Mouse (Mus musculus) C2C12 (cell line): Measurements from ENCODE around the gene Cdc20.

Experiments used
- CEBPB ChIP-seq: IDR thresholded peaks from one replicate; pipeline ENCODE4 v1.6.1; 2011; ENCODE audit warnings: low read depth, mild to moderate bottlenecking, control low read depth, moderate library complexity
- CTCF ChIP-seq: IDR thresholded peaks from one replicate; pipeline ENCODE4 v1.5.1; 2011; ENCODE audit not compliant: control insufficient read depth, insufficient read depth, insufficient read length
- FOSL1 ChIP-seq: IDR thresholded peaks from one replicate; pipeline ENCODE4 v1.8.0; 2011; ENCODE audit warnings: mild to moderate bottlenecking, low read length; ENCODE audit not compliant: poor library complexity, insufficient read depth, severe bottlenecking
- MAX ChIP-seq: IDR thresholded peaks from one replicate; pipeline ENCODE4 v1.6.1; 2011; ENCODE audit warnings: mild to moderate bottlenecking, control low read depth
- MYOD1 ChIP-seq: IDR thresholded peaks from one replicate; pipeline ENCODE4 v1.6.1; 2011; ENCODE audit warnings: low read depth; ENCODE audit not compliant: control insufficient read depth, insufficient read length
- MYOG ChIP-seq: IDR thresholded peaks from one replicate; pipeline ENCODE4 v1.6.1; 2011; ENCODE audit not compliant: control insufficient read depth, insufficient read length; ENCODE audit errors: extremely low read depth
- USF1 ChIP-seq: IDR thresholded peaks from one replicate; pipeline ENCODE4 v1.6.1; 2011; ENCODE audit warnings: low read depth, mild to moderate bottlenecking, control low read depth, moderate library complexity

- TF ChIP-seq CTCF = no peak
- TF ChIP-seq CEBPB = no peak
- TF ChIP-seq USF1 = no peak
- no peak for TF ChIP-seq MAX
- TF ChIP-seq FOSL1 = no peak
- TF ChIP-seq MYOD1 = no peak
- TF ChIP-seq MYOG = no peak
These were observed 28.6 kb upstream of the Cdc20 start for GRCm38 (mm10) chr4:118465697-118466163.
